Mouse (Mus musculus): Measurements from ENCODE around the gene Car11. TPM values are rescaled to one million over a fixed set of nuclear protein-coding genes. Genes with fewer than 3 reads are reported as not detected.
A peak's percentile ranks its signal among the peaks of the same experiment; 100 is the strongest.

The Car11 gene
- polyA plus RNA-seq, 1 experiment from 2014 or later, result 10.7 TPM

- peak; percentile 93 for ATAC-seq (ENCODE audit: low FRiP score, low TSS enrichment)
- H3K27ac ChIP-seq (ENCODE audit: low read length), result peak within 1 kb of the TSS; percentile 41; the same call in 1 of the 2 replicates
- H3K4me2 ChIP-seq (replicated peaks; ENCODE audit: low read depth, low read length), result peak within 1 kb of the TSS; percentile 84
- H3K4me1 ChIP-seq (ENCODE audit: insufficient read depth, low read length), result peaks cover 43% of the 10 kb centered on the region
- WGBS, result 6% methylated on average over 34 of the region's 34 CpGs
- H3K9ac ChIP-seq (replicated peaks; ENCODE audit: low read length), result peak within 1 kb of the TSS; percentile 58
- no peaks in the 10 kb centered on the region for H3K9me3 ChIP-seq (ENCODE audit: low read length)
- peaks cover 44% of the 10 kb centered on the region for H3K36me3 ChIP-seq (ENCODE audit: insufficient read depth, low read length)
- peak within 1 kb of the TSS; percentile 54 for H3K4me3 ChIP-seq (ENCODE audit: low read length)
- no peaks in the 10 kb centered on the region for H3K27me3 ChIP-seq (ENCODE audit: insufficient read depth, low read length)
These were observed 15.6 kb downstream of the Car11 start, which contains the start of gene Rpl18 for GRCm38 (mm10) chr7:45715090-45715708. TSS of gene Rpl18 (plus strand) at chr7:45715457.

- WGBS, result 82% methylated on average over 19 of the region's 19 CpGs
- H3K4me3 ChIP-seq (ENCODE audit: low read length), result peak overlapping the region; percentile 54
- no peak for ATAC-seq (ENCODE audit: low FRiP score, low TSS enrichment)
- peaks cover 44% of the 10 kb centered on the region for H3K36me3 ChIP-seq (ENCODE audit: insufficient read depth, low read length)
- H3K9me3 ChIP-seq (ENCODE audit: low read length), result no peaks in the 10 kb centered on the region
- H3K9ac ChIP-seq (replicated peaks; ENCODE audit: low read length), result peak overlapping the region; percentile 8; the same call in 1 of the 2 replicates
- peak overlapping the region; percentile 41; the same call in 1 of the 2 replicates for H3K27ac ChIP-seq (ENCODE audit: low read length)
- peak overlapping the region; percentile 84 for H3K4me2 ChIP-seq (replicated peaks; ENCODE audit: low read depth, low read length)
- peaks cover 43% of the 10 kb centered on the region for H3K4me1 ChIP-seq (ENCODE audit: insufficient read depth, low read length)
- H3K27me3 ChIP-seq (ENCODE audit: insufficient read depth, low read length), result no peaks in the 10 kb centered on the region
These were observed 16.3 kb downstream of the Car11 start for GRCm38 (mm10) chr7:45715741-45716459.

GRCm38 (mm10) chr7:45716460-45716857, 16.8 kb downstream of the Car11 start:
- Histone ChIP-seq H3K4me2 (replicated peaks; ENCODE audit: low read depth, low read length) (peak overlapping the region; percentile 84), H3K4me1 (ENCODE audit: insufficient read depth, low read length) (peaks cover 43% of the 10 kb centered on the region), H3K27ac (ENCODE audit: low read length) (no peak overlapping the region), H3K27me3 (ENCODE audit: insufficient read depth, low read length) (no peaks in the 10 kb centered on the region), H3K9ac (replicated peaks; ENCODE audit: low read length) (0 out of 2 replicates have a peak overlapping the region, but pooled peaks have one; percentile 5), H3K36me3 (ENCODE audit: insufficient read depth, low read length) (peaks cover 44% of the 10 kb centered on the region), H3K9me3 (ENCODE audit: low read length) (no peaks in the 10 kb centered on the region), H3K4me3 (ENCODE audit: low read length) (peak overlapping the region; percentile 97)
- WGBS, result 89% methylated on average over 3 of the region's 3 CpGs
- ATAC-seq (ENCODE audit: low FRiP score, low TSS enrichment), result no peak

- Histone ChIP-seq H3K9ac (replicated peaks; ENCODE audit: low read length) (peak overlapping the region; percentile 99), H3K36me3 (ENCODE audit: insufficient read depth, low read length) (peaks cover 42% of the 10 kb centered on the region), H3K27ac (ENCODE audit: low read length) (peak overlapping the region; percentile 86), H3K4me3 (ENCODE audit: low read length) (peak overlapping the region; percentile 97), H3K27me3 (ENCODE audit: insufficient read depth, low read length) (no peaks in the 10 kb centered on the region), H3K4me1 (ENCODE audit: insufficient read depth, low read length) (peaks cover 43% of the 10 kb centered on the region), H3K4me2 (replicated peaks; ENCODE audit: low read depth, low read length) (peak overlapping the region; percentile 84), H3K9me3 (ENCODE audit: low read length) (no peaks in the 10 kb centered on the region)
- WGBS, result 9% methylated on average over 31 of the region's 31 CpGs
- peak; percentile 4 for ATAC-seq (ENCODE audit: low FRiP score, low TSS enrichment)
These were observed 17.6 kb downstream of the Car11 start for GRCm38 (mm10) chr7:45716952-45717917.

- H3K4me2 ChIP-seq (replicated peaks; ENCODE audit: low read depth, low read length), result peak within 1 kb of the TSS; percentile 89
- peaks cover 43% of the 10 kb centered on the region for H3K4me1 ChIP-seq (ENCODE audit: insufficient read depth, low read length)
These were observed 18.3 kb downstream of the Car11 start, which contains the start of gene Sphk2 for GRCm38 (mm10) chr7:45717918-45718297. TSS of gene Sphk2 (minus strand) at chr7:45718002.

GRCm38 (mm10) chr7:45718331-45718730, 18.7 kb downstream of the Car11 start:
- no peak for ATAC-seq (ENCODE audit: low FRiP score, low TSS enrichment)
- H3K9ac ChIP-seq (replicated peaks; ENCODE audit: low read length), result peak overlapping the region; percentile 99
- H3K27me3 ChIP-seq (ENCODE audit: insufficient read depth, low read length), result no peaks in the 10 kb centered on the region
- H3K27ac ChIP-seq (ENCODE audit: low read length), result peak overlapping the region; percentile 91
- WGBS, result under 1% methylated on average over 20 of the region's 20 CpGs
- peaks cover 42% of the 10 kb centered on the region for H3K36me3 ChIP-seq (ENCODE audit: insufficient read depth, low read length)
- H3K9me3 ChIP-seq (ENCODE audit: low read length), result no peaks in the 10 kb centered on the region
- peaks cover 43% of the 10 kb centered on the region for H3K4me1 ChIP-seq (ENCODE audit: insufficient read depth, low read length)
- peak overlapping the region; percentile 89 for H3K4me2 ChIP-seq (replicated peaks; ENCODE audit: low read depth, low read length)
- peak overlapping the region; percentile 97 for H3K4me3 ChIP-seq (ENCODE audit: low read length)

More at GRCm38 (mm10) chr7:45717918-45718297, 18.3 kb downstream of the Car11 start, which contains the start of gene Sphk2:
- Histone ChIP-seq H3K27ac (ENCODE audit: low read length) (peak within 1 kb of the TSS; percentile 91), H3K4me3 (ENCODE audit: low read length) (peak within 1 kb of the TSS; percentile 97), H3K36me3 (ENCODE audit: insufficient read depth, low read length) (peaks cover 42% of the 10 kb centered on the region), H3K9me3 (ENCODE audit: low read length) (no peaks in the 10 kb centered on the region), H3K9ac (replicated peaks; ENCODE audit: low read length) (peak within 1 kb of the TSS; percentile 99), H3K27me3 (ENCODE audit: insufficient read depth, low read length) (no peaks in the 10 kb centered on the region)
- under 1% methylated on average over 41 of the region's 41 CpGs for WGBS
- peak; percentile 60 for ATAC-seq (ENCODE audit: low FRiP score, low TSS enrichment)

- Histone ChIP-seq H3K27ac (ENCODE audit: low read length) (peak overlapping the region; percentile 91; the same call in 1 of the 2 replicates), H3K4me1 (ENCODE audit: insufficient read depth, low read length) (peaks cover 37% of the 10 kb centered on the region), H3K36me3 (ENCODE audit: insufficient read depth, low read length) (peaks cover 49% of the 10 kb centered on the region), H3K27me3 (ENCODE audit: insufficient read depth, low read length) (no peaks in the 10 kb centered on the region), H3K4me2 (replicated peaks; ENCODE audit: low read depth, low read length) (peak overlapping the region; percentile 89), H3K4me3 (ENCODE audit: low read length) (peak overlapping the region; percentile 97), H3K9me3 (ENCODE audit: low read length) (no peaks in the 10 kb centered on the region), H3K9ac (replicated peaks; ENCODE audit: low read length) (peak overlapping the region; percentile 99)
- no peak for ATAC-seq (ENCODE audit: low FRiP score, low TSS enrichment)
- WGBS, result 82% methylated on average over 10 of the region's 10 CpGs
These were observed 19.5 kb downstream of the Car11 start for GRCm38 (mm10) chr7:45719180-45719579.

GRCm38 (mm10) chr7:45719738-45720412, 20.2 kb downstream of the Car11 start:
- Histone ChIP-seq H3K9ac (replicated peaks; ENCODE audit: low read length) (peak overlapping the region; percentile 99; the same call in 1 of the 2 replicates), H3K36me3 (ENCODE audit: insufficient read depth, low read length) (peaks cover 54% of the 10 kb centered on the region), H3K9me3 (ENCODE audit: low read length) (no peaks in the 10 kb centered on the region), H3K4me2 (replicated peaks; ENCODE audit: low read depth, low read length) (0 out of 2 replicates have a peak overlapping the region, but pooled peaks have one; percentile 89), H3K4me3 (ENCODE audit: low read length) (no peak overlapping the region), H3K27me3 (ENCODE audit: insufficient read depth, low read length) (no peaks in the 10 kb centered on the region), H3K4me1 (ENCODE audit: insufficient read depth, low read length) (peaks cover 32% of the 10 kb centered on the region), H3K27ac (ENCODE audit: low read length) (no peak overlapping the region)
- ATAC-seq (ENCODE audit: low FRiP score, low TSS enrichment), result no peak
- 89% methylated on average over 13 of the region's 16 CpGs for WGBS
